Mouse (Mus musculus): ENCODE measurements around the gene Sgsh. TPM values are rescaled to one million over a fixed set of nuclear protein-coding genes. Genes with fewer than 3 reads are reported as not detected.
A peak's percentile ranks its signal among the peaks of the same experiment; 100 is the strongest.

The Sgsh gene
- 6.4 and 6.5 TPM in 2 replicates for polyA plus RNA-seq (2016; fragmentation: Nextera tagmentation; extraction: Ambion mirVana)

- H3K36me3 ChIP-seq: peaks cover 31% of the 10 kb centered on the region
- H3K4me3 ChIP-seq: peak within 1 kb of the TSS; percentile 85
- H3K27me3 ChIP-seq (ENCODE audit: low read depth, poor library complexity, severe bottlenecking): peaks cover 12% of the 10 kb centered on the region; the same call in 1 of the 2 replicates
- DNase-seq (ENCODE audit: low spot score): peak; percentile 89
- H3K9me3 ChIP-seq (replicated peaks): no peaks in the 10 kb centered on the region
- WGBS: 3% methylated on average over 39 of the region's 40 CpGs
- peak within 1 kb of the TSS; percentile 89 for H3K27ac ChIP-seq (replicated peaks)
- peaks cover 35% of the 10 kb centered on the region for H3K4me1 ChIP-seq
These were observed at the start of gene Sgsh, which contains the start of gene Slc26a11 for GRCm38 (mm10) chr11:119355443-119356385. TSS of gene Sgsh (minus strand) at chr11:119355536. TSS of gene Slc26a11 (plus strand) at chr11:119355557.

- Histone ChIP-seq H3K27me3 (ENCODE audit: low read depth, poor library complexity, severe bottlenecking) (no peaks in the 10 kb centered on the region), H3K27ac (replicated peaks) (no peak overlapping the region), H3K9me3 (replicated peaks) (no peaks in the 10 kb centered on the region), H3K4me1 (no peaks in the 10 kb centered on the region), H3K4me3 (no peak overlapping the region), H3K36me3 (no peaks in the 10 kb centered on the region)
- DNase-seq (ENCODE audit: low spot score): peak; percentile 53
- WGBS: 47% methylated on average over 5 of the region's 5 CpGs
These were observed 49.3 kb upstream of the Sgsh start for GRCm38 (mm10) chr11:119404627-119405026.

- Histone ChIP-seq H3K4me3 (no peak overlapping the region), H3K27me3 (ENCODE audit: low read depth, poor library complexity, severe bottlenecking) (peaks cover 6% of the 10 kb centered on the region; the same call in 1 of the 2 replicates), H3K27ac (replicated peaks) (no peak overlapping the region), H3K36me3 (no peaks in the 10 kb centered on the region), H3K4me1 (no peaks in the 10 kb centered on the region), H3K9me3 (replicated peaks) (no peaks in the 10 kb centered on the region)
- DNase-seq (ENCODE audit: low spot score): no peak
- 57% methylated on average over 11 of the region's 11 CpGs for WGBS
These were observed 47.3 kb upstream of the Sgsh start for GRCm38 (mm10) chr11:119402501-119403160.

- peaks cover 63% of the 10 kb centered on the region for H3K27me3 ChIP-seq (ENCODE audit: low read depth, poor library complexity, severe bottlenecking)
- peaks cover 28% of the 10 kb centered on the region for H3K4me1 ChIP-seq
- H3K4me3 ChIP-seq: no peak overlapping the region
- no peaks in the 10 kb centered on the region for H3K9me3 ChIP-seq (replicated peaks)
- H3K27ac ChIP-seq (replicated peaks): no peak overlapping the region
- WGBS: 35% methylated on average over 7 of the region's 7 CpGs
- no peaks in the 10 kb centered on the region for H3K36me3 ChIP-seq
- no peak for DNase-seq (ENCODE audit: low spot score)
These were observed 41.1 kb upstream of the Sgsh start for GRCm38 (mm10) chr11:119396461-119396860.

GRCm38 (mm10) chr11:119395931-119396330, 40.6 kb upstream of the Sgsh start:
- H3K27ac ChIP-seq (replicated peaks): no peak overlapping the region
- H3K4me3 ChIP-seq: no peak overlapping the region
- H3K36me3 ChIP-seq: no peaks in the 10 kb centered on the region
- H3K27me3 ChIP-seq (ENCODE audit: low read depth, poor library complexity, severe bottlenecking): peaks cover 68% of the 10 kb centered on the region
- H3K4me1 ChIP-seq: peaks cover 29% of the 10 kb centered on the region
- 13% methylated on average over 13 of the region's 13 CpGs for WGBS
- no peak for DNase-seq (ENCODE audit: low spot score)
- H3K9me3 ChIP-seq (replicated peaks): no peaks in the 10 kb centered on the region

- WGBS: under 1% methylated on average over 7 of the region's 7 CpGs
- no peaks in the 10 kb centered on the region for H3K9me3 ChIP-seq (replicated peaks)
- no peak overlapping the region for H3K27ac ChIP-seq (replicated peaks)
- H3K4me3 ChIP-seq: no peak overlapping the region
- no peak for DNase-seq (ENCODE audit: low spot score)
- peaks cover 35% of the 10 kb centered on the region for H3K4me1 ChIP-seq
- H3K27me3 ChIP-seq (ENCODE audit: low read depth, poor library complexity, severe bottlenecking): peaks cover 74% of the 10 kb centered on the region
- H3K36me3 ChIP-seq: no peaks in the 10 kb centered on the region
These were observed 40.1 kb upstream of the Sgsh start for GRCm38 (mm10) chr11:119395394-119395793.

GRCm38 (mm10) chr11:119394210-119394609, 38.9 kb upstream of the Sgsh start:
- Histone ChIP-seq H3K27me3 (ENCODE audit: low read depth, poor library complexity, severe bottlenecking) (peaks cover 85% of the 10 kb centered on the region), H3K27ac (replicated peaks) (no peak overlapping the region), H3K36me3 (no peaks in the 10 kb centered on the region), H3K9me3 (replicated peaks) (no peaks in the 10 kb centered on the region), H3K4me3 (no peak overlapping the region), H3K4me1 (peaks cover 45% of the 10 kb centered on the region)
- no peak for DNase-seq (ENCODE audit: low spot score)
- 36% methylated on average over 6 of the region's 6 CpGs for WGBS

GRCm38 (mm10) chr11:119393483-119393804, 38.1 kb upstream of the Sgsh start:
- WGBS: 26% methylated on average over 7 of the region's 7 CpGs
- no peaks in the 10 kb centered on the region for H3K36me3 ChIP-seq
- H3K9me3 ChIP-seq (replicated peaks): no peaks in the 10 kb centered on the region
- H3K4me1 ChIP-seq: peaks cover 45% of the 10 kb centered on the region
- H3K27ac ChIP-seq (replicated peaks): no peak overlapping the region
- peaks cover 93% of the 10 kb centered on the region for H3K27me3 ChIP-seq (ENCODE audit: low read depth, poor library complexity, severe bottlenecking)
- no peak for DNase-seq (ENCODE audit: low spot score)
- H3K4me3 ChIP-seq: peak overlapping the region; percentile 57

- H3K27me3 ChIP-seq (ENCODE audit: low read depth, poor library complexity, severe bottlenecking): peaks cover 93% of the 10 kb centered on the region
- DNase-seq (ENCODE audit: low spot score): peak; percentile 63
- peak within 1 kb of the TSS; percentile 57 for H3K4me3 ChIP-seq
- WGBS: 1% methylated on average over 19 of the region's 19 CpGs
- peak within 1 kb of the TSS; percentile 55 for H3K27ac ChIP-seq (replicated peaks)
- no peaks in the 10 kb centered on the region for H3K36me3 ChIP-seq
- no peaks in the 10 kb centered on the region for H3K9me3 ChIP-seq (replicated peaks)
- H3K4me1 ChIP-seq: peaks cover 45% of the 10 kb centered on the region
These were observed 37.6 kb upstream of the Sgsh start, which contains the start of gene Rnf213 for GRCm38 (mm10) chr11:119392800-119393482. TSS of gene Rnf213 (plus strand) at chr11:119393100.

- Histone ChIP-seq H3K4me3 (no peak overlapping the region), H3K27me3 (ENCODE audit: low read depth, poor library complexity, severe bottlenecking) (peaks cover 100% of the 10 kb centered on the region), H3K9me3 (replicated peaks) (no peaks in the 10 kb centered on the region), H3K36me3 (no peaks in the 10 kb centered on the region), H3K4me1 (peaks cover 45% of the 10 kb centered on the region), H3K27ac (replicated peaks) (no peak overlapping the region)
- DNase-seq (ENCODE audit: low spot score): no peak
- WGBS: 7% methylated on average over 12 of the region's 12 CpGs
These were observed 36.8 kb upstream of the Sgsh start for GRCm38 (mm10) chr11:119392001-119392614.

- Histone ChIP-seq H3K27ac (replicated peaks) (no peak overlapping the region), H3K36me3 (no peaks in the 10 kb centered on the region), H3K4me1 (peaks cover 43% of the 10 kb centered on the region), H3K4me3 (peak overlapping the region; percentile 66; the same call in 1 of the 2 replicates), H3K27me3 (ENCODE audit: low read depth, poor library complexity, severe bottlenecking) (peaks cover 98% of the 10 kb centered on the region), H3K9me3 (replicated peaks) (no peaks in the 10 kb centered on the region)
- 33% methylated on average over 7 of the region's 7 CpGs for WGBS
- DNase-seq (ENCODE audit: low spot score): no peak
These were observed 36.2 kb upstream of the Sgsh start for GRCm38 (mm10) chr11:119391386-119392000.
